Mouse (Mus musculus) kidney, adult 2 months (tissue): Measurements from ENCODE around the gene Zc3h7b.

ENCODE experiments used
- CTCF ChIP-seq: fragments of 200-500 bp; conservative IDR thresholded peaks from 2 replicates; pipeline ENCODE4 v1.5.1; 2011; ENCODE audit warnings: low read depth, mild to moderate bottlenecking, control low read depth, low read length, moderate library complexity, mixed read lengths; ENCODE audit not compliant: insufficient read depth, insufficient read length
- POLR2A ChIP-seq: fragments of 200-500 bp; IDR thresholded peaks from one replicate; pipeline ENCODE4 v1.6.1; 2011; ENCODE audit warnings: low read depth, low read length, control low read depth

DNA sequence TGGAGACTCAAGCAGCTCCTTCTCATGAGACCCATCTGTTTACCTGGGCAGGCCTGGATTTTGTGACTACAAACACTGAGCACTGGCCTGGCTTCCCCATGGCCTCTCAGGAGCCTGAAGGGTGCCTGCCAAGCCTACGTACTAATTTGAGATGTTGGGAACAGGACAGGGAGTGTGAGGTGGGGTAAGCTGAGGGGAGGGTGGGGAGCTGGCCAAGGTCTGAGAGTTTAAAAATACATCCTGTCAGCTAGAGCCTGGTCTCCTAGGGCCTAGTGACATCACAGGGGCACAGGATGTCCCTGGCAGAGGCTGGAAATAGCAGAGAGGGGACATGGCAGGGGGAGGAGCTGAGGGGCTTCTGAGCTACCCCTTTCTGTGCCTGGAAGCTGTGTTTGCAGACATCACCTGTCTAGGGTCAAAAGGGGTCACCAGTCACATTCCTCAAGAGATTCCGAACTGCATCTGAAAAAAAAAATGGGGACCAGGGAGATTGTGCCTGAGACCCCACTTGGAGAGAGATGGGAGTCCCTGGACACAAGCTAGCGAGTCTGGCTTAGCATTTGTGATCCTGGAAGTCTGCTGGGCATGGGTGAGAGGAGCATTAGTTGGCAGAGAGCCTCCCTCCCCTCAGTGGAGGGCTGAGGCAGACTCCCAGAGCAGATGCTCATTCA is 89.4 kb downstream of the Zc3h7b start:
- TF ChIP-seq POLR2A, result no peak
- TF ChIP-seq CTCF, result no peak
